Mouse (Mus musculus) small intestine, adult 2 months (tissue): ENCODE measurements around the gene Fam185a.

Experiments used
- CTCF ChIP-seq: fragments of 200-500 bp; IDR thresholded peaks from 2 replicates; pipeline ENCODE4 v1.5.1; 2012; ENCODE audit warnings: low read depth, mild to moderate bottlenecking, control low read depth, inconsistent platforms, low read length, moderate library complexity, mixed read lengths; ENCODE audit not compliant: insufficient replicate concordance, insufficient read length; ENCODE audit errors: extremely low read depth
- POLR2A ChIP-seq: fragments of 200-500 bp; IDR thresholded peaks from 2 replicates; pipeline ENCODE4 v1.6.1; 2012; ENCODE audit warnings: low read depth, mild to moderate bottlenecking, control low read depth, inconsistent platforms, low read length, moderate library complexity

DNA sequence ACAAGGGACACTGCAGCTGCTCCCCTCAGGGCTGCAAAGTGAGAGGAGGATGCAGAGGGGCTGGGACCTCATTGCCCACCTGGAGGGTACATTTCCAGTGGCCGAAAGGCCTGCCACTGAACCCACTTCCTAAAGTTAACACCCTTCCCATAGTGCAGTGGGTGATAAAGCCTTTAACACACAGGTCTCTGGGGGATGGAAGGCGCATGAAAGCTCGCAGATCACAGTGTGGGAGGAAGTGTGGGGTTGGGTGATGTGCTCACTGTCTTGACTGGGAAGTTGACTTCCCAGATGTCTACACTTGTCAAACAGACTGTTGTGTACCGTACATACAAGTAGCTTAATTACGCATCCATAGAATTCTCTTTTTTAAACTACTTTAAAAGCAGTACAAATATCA is 55.0 kb downstream of the Fam185a start:
- no peak for TF ChIP-seq POLR2A
- TF ChIP-seq CTCF = no peak
